Mouse (Mus musculus) kidney, embryonic 14.5 days (tissue): ENCODE results near the gene Nfe2l3. TPM values are rescaled to one million over a fixed set of nuclear protein-coding genes. Genes with fewer than 3 reads are reported as not detected.
A peak's percentile ranks its signal among the peaks of the same experiment; 100 is the strongest.
"Not testable (repeated sequence)": the region's sequence is repeated elsewhere in the genome, so short reads cannot be mapped to it uniquely, and the experiment has no call there.

Experiments
- ATAC-seq: fragments of 200-750 bp; cut with Nextera tagmentation; 2 replicates; pipeline ENCODE4 v1.8.0; 2017; ENCODE audit warnings: moderate number of reproducible peaks, mild to moderate bottlenecking, moderate TSS enrichment, moderate library complexity; ENCODE audit not compliant: low FRiP score, low TSS enrichment
- H3K27ac ChIP-seq: fragments of 300-500 bp; sonication (generic); 2 replicates; pipeline ENCODE4 v1.5.1; 2014; ENCODE audit warnings: low read depth, mild to moderate bottlenecking, low read length, moderate library complexity, mixed read lengths
- H3K27me3 ChIP-seq: fragments of 300-500 bp; sonication (generic); 2 replicates; pipeline ENCODE4 v1.6.1; 2014; ENCODE audit warnings: mild to moderate bottlenecking, low read length; ENCODE audit not compliant: control insufficient read depth, insufficient read depth
- H3K36me3 ChIP-seq: fragments of 300-500 bp; sonication (generic); 2 replicates; pipeline ENCODE4 v1.6.1; 2014; ENCODE audit warnings: low read length, mixed read lengths; ENCODE audit not compliant: control insufficient read depth, insufficient read depth
- H3K4me1 ChIP-seq: fragments of 300-500 bp; sonication (generic); 2 replicates; pipeline ENCODE4 v1.6.1; 2014; ENCODE audit warnings: low read length, mixed read lengths; ENCODE audit not compliant: control insufficient read depth, insufficient read depth
- H3K4me2 ChIP-seq: fragments of 300-500 bp; sonication (generic); replicated peaks from 2 replicates; pipeline ENCODE4 v1.6.1; 2014; ENCODE audit warnings: low read depth, mild to moderate bottlenecking, low read length
- H3K4me3 ChIP-seq: fragments of 300-500 bp; sonication (generic); 2 replicates; pipeline ENCODE4 v1.5.1; 2014; ENCODE audit warnings: mild to moderate bottlenecking, low read length
- H3K9ac ChIP-seq: fragments of 300-500 bp; sonication (generic); 2 replicates; pipeline ENCODE4 v1.6.1; 2014; ENCODE audit warnings: low read depth, mild to moderate bottlenecking, low read length, moderate library complexity
- H3K9me3 ChIP-seq: fragments of 300-500 bp; sonication (generic); 2 replicates; pipeline ENCODE4 v1.6.1; 2016; ENCODE audit warnings: low read length; ENCODE audit not compliant: control insufficient read depth
- WGBS: fragments of 180-500 bp; shearing (Covaris S2); extraction: QIAGEN DNeasy Blood & Tissue Kit; methylation state at CpG from one replicate; pipeline ENCODE4 v1.1.7; 2014; 5-methylcytosine and 5-hydroxymethylcytosine counted together
- polyA plus RNA-seq: library from polyadenylated mRNA; unstranded; fragments of >200 nt; fragmentation: Nextera tagmentation; extraction: Ambion mirVana; gene quantifications from 2 replicates; pipeline ENCODE4 v1.2.1, GENCODE M21; 2014

The Nfe2l3 gene
- polyA plus RNA-seq = 2.0 and 2.2 TPM in 2 replicates

DNA sequence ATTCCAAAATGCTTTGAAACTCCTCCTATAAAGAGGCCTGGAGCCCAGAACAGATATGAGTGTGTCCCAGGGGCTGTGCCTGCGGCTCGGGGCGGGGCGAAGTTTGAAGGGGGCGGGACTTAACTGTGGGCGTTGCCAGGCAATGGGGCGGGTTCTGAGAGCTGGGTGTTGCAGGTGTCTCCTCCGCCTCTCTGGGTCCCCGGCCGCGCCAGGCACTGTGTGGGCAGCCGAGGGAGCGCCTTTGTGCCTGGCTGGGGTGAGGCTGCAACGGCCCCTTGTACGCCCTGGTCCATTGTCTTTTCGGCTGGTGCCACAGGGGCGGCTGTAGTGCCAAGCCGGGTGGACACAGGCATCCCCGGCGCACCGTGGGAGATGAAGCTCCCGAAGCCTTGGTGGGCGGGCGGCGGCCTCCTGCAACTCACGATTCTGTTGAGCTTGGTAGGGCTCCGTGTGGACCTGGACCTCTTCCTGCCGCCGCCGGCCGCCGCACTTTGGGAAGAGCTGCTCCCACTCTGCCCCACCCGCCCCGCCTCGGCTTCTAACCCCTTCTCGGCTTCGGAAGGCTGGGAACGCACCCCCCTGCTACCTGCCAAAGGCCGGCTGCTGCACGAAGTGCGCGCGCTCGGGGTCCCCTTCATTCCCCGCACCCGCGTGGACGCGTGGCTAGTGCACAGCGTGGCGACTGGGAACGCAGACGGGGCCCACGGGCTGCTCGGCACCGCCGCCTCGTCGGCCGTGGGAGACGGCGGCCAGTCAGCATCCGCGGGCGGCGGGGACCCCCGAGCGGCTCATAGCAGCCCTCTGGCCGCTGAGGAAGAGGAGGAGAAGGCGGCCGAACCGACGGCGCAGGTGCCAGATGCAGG, at the start of gene Nfe2l3:
TSS of gene Nfe2l3 (plus strand) at position 136 of the 863 bp plus-strand sequence.
- Histone ChIP-seq H3K27me3 (peaks cover 39% of the 10 kb centered on the region), H3K4me1 (peaks cover 6% of the 10 kb centered on the region; the same call in 1 of the 2 replicates), H3K36me3 (no peaks in the 10 kb centered on the region), H3K9me3 (no peaks in the 10 kb centered on the region), H3K4me3 (peak within 1 kb of the TSS; percentile 53), H3K27ac (no peak within 1 kb of the TSS), H3K9ac (peak within 1 kb of the TSS; percentile 58), H3K4me2 (peak within 1 kb of the TSS; percentile 84)
- ATAC-seq = peak; percentile 85
- WGBS = under 1% methylated on average over 72 of the region's 74 CpGs

DNA sequence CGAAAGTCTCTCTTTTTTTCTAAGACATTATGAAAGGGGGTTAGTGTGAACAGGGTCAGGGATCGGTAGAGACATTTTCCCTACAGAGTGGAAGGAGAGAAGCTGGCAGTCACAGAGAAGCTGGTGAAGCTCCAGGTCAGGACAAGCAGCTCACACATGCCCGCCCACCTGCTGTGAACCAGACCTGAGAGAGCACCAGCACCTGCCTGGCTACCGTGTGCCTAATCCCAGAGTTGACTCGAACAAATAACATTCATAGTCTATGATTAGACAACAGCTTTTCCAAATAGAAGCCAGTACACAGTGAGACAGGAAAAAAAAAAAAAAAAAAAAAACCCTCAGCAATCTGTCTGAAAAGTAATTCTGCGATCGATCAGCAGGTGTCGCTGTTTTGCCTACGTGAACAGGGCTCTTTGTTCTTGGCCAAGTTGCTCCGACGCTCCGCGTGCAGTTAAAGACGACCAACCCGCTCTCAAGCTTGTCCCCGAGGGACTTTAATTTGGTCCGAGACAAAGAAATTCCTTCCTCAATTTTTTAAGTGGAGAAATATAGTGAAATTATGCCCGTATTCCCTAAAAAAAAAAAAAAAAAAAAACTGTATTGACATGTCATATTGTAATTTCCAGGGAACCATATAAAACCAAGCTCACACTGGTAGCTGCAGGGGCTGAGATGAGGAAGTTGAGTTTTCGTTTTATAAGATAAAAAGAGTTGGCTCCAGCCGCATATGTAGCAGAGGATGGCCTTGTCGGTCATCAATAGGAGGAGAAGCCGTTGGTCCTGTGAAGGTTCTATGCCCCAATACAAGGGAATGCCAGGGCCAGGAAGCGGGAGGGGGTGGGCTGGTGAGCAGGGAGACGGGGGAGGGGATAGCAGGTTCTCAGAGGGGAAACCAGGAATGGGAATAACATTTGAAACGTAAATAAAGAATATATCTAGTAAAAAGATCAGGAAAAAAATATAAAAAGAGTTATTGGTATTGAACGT, 48.4 kb upstream of the Nfe2l3 start:
- WGBS = 11% methylated on average over 26 of the region's 26 CpGs
- 0 out of 2 replicates have a peak overlapping the region, but pooled peaks have one; percentile 32 for H3K9ac ChIP-seq
- no peaks in the 10 kb centered on the region for H3K4me1 ChIP-seq
- H3K4me2 ChIP-seq = peak overlapping the region; percentile 34
- H3K27ac ChIP-seq = no peak overlapping the region
- H3K4me3 ChIP-seq = peak overlapping the region; percentile 9; the same call in 1 of the 2 replicates
- no peak; the same call in 1 of the 2 replicates for ATAC-seq
- no peaks in the 10 kb centered on the region for H3K9me3 ChIP-seq
- H3K36me3 ChIP-seq = no peaks in the 10 kb centered on the region
- no peaks in the 10 kb centered on the region for H3K27me3 ChIP-seq

DNA sequence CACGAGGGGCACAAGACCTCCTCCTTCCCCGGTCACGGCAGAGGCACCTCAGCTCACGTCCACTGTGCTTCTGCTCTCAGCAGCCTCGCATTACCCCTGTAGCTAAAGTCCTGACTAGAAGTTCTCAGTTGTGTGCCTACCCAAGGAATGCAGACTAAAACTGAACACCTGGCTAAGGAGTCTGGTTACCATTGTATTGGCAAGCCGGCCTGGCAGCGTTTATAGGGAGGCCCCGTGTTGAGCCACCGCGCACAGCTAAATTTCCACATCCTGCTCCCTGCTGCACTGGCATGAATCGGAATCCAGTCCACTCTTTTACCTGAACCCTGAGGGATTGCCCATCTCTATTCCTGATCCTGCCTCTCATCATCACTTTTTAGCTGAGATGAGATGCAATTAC, 42.0 kb upstream of the Nfe2l3 start:
- Histone ChIP-seq H3K4me2 (no peak overlapping the region), H3K9me3 (no peaks in the 10 kb centered on the region; the same call in 1 of the 2 replicates), H3K27ac (no peak overlapping the region), H3K4me1 (peaks cover 17% of the 10 kb centered on the region), H3K36me3 (no peaks in the 10 kb centered on the region), H3K4me3 (no peak overlapping the region), H3K9ac (no peak overlapping the region), H3K27me3 (no peaks in the 10 kb centered on the region)
- WGBS = 41% methylated on average over 11 of the region's 11 CpGs
- no peak for ATAC-seq

DNA sequence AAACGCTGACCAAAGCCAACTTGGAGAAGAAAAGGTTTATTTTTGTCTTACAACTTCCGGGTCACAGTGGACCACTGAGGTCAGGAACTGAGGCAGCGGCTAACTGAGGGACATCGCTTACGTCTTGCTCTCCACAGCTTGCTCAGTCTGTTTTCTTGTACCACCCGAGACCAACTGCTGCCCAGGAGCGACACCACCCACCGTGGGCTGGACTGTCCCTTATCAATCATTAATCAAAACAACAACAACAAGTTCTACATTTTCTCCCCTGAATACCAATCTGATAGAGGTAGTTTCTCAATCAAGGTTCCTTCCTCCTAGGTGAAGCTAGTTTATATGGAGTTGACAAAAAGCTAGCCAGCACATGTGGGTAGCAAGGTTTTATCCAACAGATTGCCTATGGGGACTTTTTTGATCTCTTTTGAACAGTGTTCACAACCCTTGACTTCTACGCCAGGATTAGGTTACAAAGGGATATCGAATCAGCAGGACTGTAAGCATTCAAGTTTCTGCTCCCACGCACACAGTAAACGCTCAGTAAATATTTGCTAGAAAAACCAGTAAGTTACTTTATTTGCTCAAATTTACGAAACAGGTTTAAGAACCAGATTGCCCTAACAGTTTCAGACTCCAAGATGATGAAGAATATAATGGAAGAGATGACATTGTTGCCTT, 40.5 kb upstream of the Nfe2l3 start:
- Histone ChIP-seq H3K4me1 (peaks cover 17% of the 10 kb centered on the region), H3K9ac (no peak overlapping the region), H3K9me3 (no peaks in the 10 kb centered on the region; the same call in 1 of the 2 replicates), H3K4me2 (no peak overlapping the region), H3K4me3 (no peak overlapping the region), H3K36me3 (no peaks in the 10 kb centered on the region), H3K27me3 (no peaks in the 10 kb centered on the region), H3K27ac (no peak overlapping the region)
- no peak for ATAC-seq
- 30% methylated on average over 13 of the region's 13 CpGs for WGBS

DNA sequence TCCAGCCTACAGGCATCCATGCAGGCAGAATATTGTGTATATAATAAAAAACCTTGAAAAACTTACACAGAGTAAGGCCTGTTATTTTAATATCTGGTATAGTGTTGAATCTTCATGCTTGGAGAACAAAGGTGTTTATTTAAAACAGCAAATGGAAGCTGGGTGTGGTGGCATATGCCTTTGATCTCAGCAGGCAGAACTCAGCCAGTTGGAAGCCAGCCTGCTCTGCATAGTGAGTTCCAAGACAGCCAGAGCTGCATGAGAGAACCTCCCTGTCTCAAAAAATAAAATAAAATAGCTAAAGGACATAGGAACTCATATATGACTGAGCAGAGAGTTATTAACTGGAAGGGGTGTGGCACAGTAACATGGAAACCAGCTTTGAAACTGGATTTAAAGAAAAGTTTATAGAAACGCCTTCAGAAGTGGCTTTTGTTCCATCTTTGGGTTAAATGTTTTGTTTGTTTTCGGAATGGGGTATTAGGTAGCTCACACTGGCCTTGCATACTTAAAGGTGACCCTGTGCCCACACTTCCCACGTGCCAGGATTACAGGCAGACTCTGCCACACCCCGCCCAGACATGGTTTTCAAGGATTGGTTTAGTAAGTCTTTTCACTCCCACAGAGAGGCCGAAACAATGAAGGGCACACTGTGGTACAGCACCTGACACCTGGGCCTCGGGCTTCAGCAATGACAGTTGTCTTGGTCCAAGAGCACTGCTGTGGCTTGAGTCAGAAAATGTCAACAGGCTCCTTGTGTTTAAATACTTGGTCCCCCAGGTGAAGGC, 38.9 kb upstream of the Nfe2l3 start:
- Histone ChIP-seq H3K27ac (no peak overlapping the region), H3K27me3 (no peaks in the 10 kb centered on the region), H3K9ac (no peak overlapping the region), H3K36me3 (no peaks in the 10 kb centered on the region), H3K4me2 (no peak overlapping the region), H3K4me3 (no peak overlapping the region), H3K9me3 (no peaks in the 10 kb centered on the region; the same call in 1 of the 2 replicates), H3K4me1 (peaks cover 17% of the 10 kb centered on the region)
- 63% methylated on average over 6 of the region's 6 CpGs for WGBS
- no peak for ATAC-seq

DNA sequence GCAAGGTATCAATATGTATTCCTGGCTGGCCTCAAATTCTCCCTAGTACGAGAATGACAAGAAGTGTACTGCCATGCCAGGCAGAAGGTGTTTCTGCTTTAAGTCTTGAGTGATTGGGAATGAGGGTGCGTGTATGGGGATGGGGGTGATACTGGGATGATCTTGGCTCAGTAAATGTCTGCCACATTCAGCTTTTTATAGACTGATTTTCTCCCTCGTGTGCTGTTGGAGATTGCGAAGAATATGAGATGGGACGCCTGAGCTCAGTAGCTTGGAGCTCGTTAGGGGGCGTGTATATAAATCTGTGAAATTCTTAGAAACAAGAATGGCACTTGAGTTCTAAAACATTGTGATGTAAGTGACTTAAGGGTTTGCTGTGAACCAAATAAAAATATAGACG, 38.1 kb upstream of the Nfe2l3 start:
- not testable (repeated sequence) for H3K27me3 ChIP-seq, ATAC-seq, H3K9me3 ChIP-seq, H3K4me2 ChIP-seq, H3K9ac ChIP-seq, H3K36me3 ChIP-seq, H3K27ac ChIP-seq, H3K4me3 ChIP-seq
- 90% methylated on average over 8 of the region's 8 CpGs for WGBS
- H3K4me1 ChIP-seq = peaks cover 25% of the 10 kb centered on the region

DNA sequence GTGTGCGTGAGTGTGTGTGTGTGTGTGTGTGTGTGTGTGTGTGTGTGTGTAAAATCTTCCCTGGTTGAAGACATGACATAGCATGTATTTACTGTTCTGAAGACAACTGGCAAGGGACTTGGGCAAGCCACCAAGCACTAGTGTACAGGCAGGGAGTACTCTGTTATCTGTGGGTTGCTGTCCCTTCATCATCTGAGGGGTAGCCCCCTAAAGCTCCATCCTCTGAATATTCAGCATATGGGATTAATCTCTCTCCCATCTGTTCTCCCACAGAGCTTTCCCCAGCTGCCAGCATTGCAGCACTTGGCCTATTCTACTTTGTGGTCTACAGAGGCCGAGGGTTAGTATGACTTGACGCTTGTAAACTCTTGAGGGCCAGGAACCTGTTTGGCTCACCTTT, 37.5 kb upstream of the Nfe2l3 start:
- not testable (repeated sequence) for ATAC-seq

DNA sequence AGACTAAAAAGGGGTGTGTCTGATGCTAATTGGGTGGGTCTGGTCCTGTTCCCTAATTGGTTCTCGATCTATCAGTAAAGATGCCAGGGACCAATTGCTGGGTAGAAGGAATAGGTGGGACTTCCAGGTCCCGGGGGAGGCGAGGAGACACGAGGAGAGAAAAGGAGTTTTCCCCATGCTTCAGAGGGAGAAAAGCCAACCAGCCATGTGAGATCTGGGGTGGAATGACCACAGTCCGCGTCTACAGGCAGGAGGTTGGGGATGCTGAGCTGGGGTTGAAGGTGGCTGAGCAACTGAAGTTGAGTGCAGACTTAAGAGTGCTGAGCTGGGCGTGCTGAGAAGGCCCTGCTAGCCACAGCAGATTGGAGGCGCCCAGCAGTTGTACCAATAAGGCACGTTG, 37.0 kb upstream of the Nfe2l3 start:
- Histone ChIP-seq H3K27me3 (no peaks in the 10 kb centered on the region), H3K9ac (no peak overlapping the region), H3K9me3 (no peaks in the 10 kb centered on the region; the same call in 1 of the 2 replicates), H3K4me2 (no peak overlapping the region), H3K4me1 (peaks cover 24% of the 10 kb centered on the region), H3K4me3 (no peak overlapping the region), H3K36me3 (no peaks in the 10 kb centered on the region), H3K27ac (no peak overlapping the region)
- WGBS = 63% methylated on average over 9 of the region's 9 CpGs
- no peak for ATAC-seq

More for the DNA sequence above, 37.5 kb upstream of the Nfe2l3 start:
- not testable (repeated sequence) for H3K9ac ChIP-seq, H3K27me3 ChIP-seq, H3K4me3 ChIP-seq, H3K4me2 ChIP-seq, H3K27ac ChIP-seq, H3K9me3 ChIP-seq, H3K36me3 ChIP-seq
- H3K4me1 ChIP-seq = peaks cover 27% of the 10 kb centered on the region
- WGBS = 89% methylated on average over 3 of the region's 3 CpGs
